Mouse (Mus musculus): ENCODE results near the gene Trpm1.

DNA sequence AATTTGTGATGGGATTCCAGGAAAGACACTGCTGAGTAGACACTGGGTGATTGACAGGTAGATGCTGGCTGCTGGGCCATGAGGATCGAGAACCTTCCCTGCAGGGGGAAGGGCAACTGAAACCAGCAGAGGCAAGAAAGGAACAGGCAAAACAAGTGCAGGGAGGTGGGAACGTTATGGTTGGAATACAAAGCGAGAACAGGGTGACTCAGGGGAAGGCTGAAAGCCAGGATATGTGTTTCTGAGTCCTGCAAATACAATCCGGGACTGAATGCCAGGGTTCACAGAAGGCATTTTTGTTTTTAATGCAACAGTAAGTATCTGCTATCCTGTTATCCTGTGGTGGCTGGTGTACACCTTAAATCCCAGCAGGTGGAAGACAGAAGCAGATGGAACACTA is 60.4 kb downstream of the Trpm1 start:
- TF ChIP-seq CTCF (IDR thresholded peaks at IDR 0.05; ENCODE audit: extremely low read depth, insufficient read depth, low read length) (no peak), POLR2A (IDR thresholded peaks at IDR 0.05; ENCODE audit: extremely low read depth, insufficient read depth, low read length) (no peak)
